Mouse (Mus musculus) ES-Bruce4 (cell line): Measurements from ENCODE around the gene Mllt6.
A peak's percentile ranks its signal among the peaks of the same experiment; 100 is the strongest.

Experiments
- CTCF ChIP-seq: IDR thresholded peaks from one replicate; pipeline ENCODE4 v1.8.1; 2011; ENCODE audit warnings: low read depth, low read length
- POLR2A ChIP-seq: IDR thresholded peaks from one replicate; pipeline ENCODE4 v1.8.1; 2011; ENCODE audit warnings: low read length; ENCODE audit not compliant: insufficient read depth

GRCm38 (mm10) chr11:97656269-97656971, 6.8 kb upstream of the Mllt6 start:
- TF ChIP-seq CTCF (peak; percentile 56), POLR2A (no peak)
